Mouse (Mus musculus) neutrophil, adult 65 days (primary cell): ENCODE data around the gene Exosc5. TPM values are rescaled to one million over a fixed set of nuclear protein-coding genes. Genes with fewer than 3 reads are reported as not detected.

Experiments
- total RNA-seq: library from RNA; stranded (reverse); gene quantifications from 2 replicates; pipeline ENCODE4 v1.2.4, GENCODE M21; 2023

The Exosc5 gene
- 22.3 and 26.5 TPM in 2 replicates for total RNA-seq

GRCm38 (mm10) chr7:25658657-25659472 is at the start of gene Exosc5, which contains the start of gene Bckdha:
TSS of gene Exosc5 (plus strand) at chr7:25659164.
TSS of gene Bckdha (minus strand) at chr7:25658981.

GRCm38 (mm10) chr7:25615706-25616011 is 43.3 kb upstream of the Exosc5 start, which contains the start of gene Erich4:
TSS of gene Erich4 (minus strand) at chr7:25615892.

GRCm38 (mm10) chr7:25618865-25619721 is 39.9 kb upstream of the Exosc5 start, which contains the start of gene Dmac2:
TSS of gene Dmac2 (plus strand) at chr7:25619414.

GRCm38 (mm10) chr7:25626509-25627430 is 32.2 kb upstream of the Exosc5 start, which contains the start of gene B3gnt8:
TSS of gene B3gnt8 (plus strand) at chr7:25626654.

GRCm38 (mm10) chr7:25674719-25675300 is 15.8 kb downstream of the Exosc5 start, which contains the start of gene Tmem91:
TSS of gene Tmem91 (minus strand) at chr7:25675166.

GRCm38 (mm10) chr7:25680514-25681258 is 21.7 kb downstream of the Exosc5 start, which contains the start of gene B9d2:
TSS of gene B9d2 (plus strand) at chr7:25680780.

GRCm38 (mm10) chr7:25686680-25687531 is 27.9 kb downstream of the Exosc5 start, which contains the start of gene Tgfb1:
TSS of gene Tgfb1 (plus strand) at chr7:25687002.

GRCm38 (mm10) chr7:25718788-25719417 is 59.9 kb downstream of the Exosc5 start, which contains the start of gene Ccdc97:
TSS of gene Ccdc97 (minus strand) at chr7:25719088.

Other genes with a start within 250 kb of the Exosc5 start
- not detected in 2 replicates for gene Cxcl17, start 246.3 kb upstream of the Exosc5 start, total RNA-seq
- gene Ceacam1, start 181.6 kb upstream of the Exosc5 start, total RNA-seq = 225 and 283 TPM in 2 replicates
- gene Ceacam2, start 119.3 kb upstream of the Exosc5 start, total RNA-seq = 31.1 and 36.1 TPM in 2 replicates
- gene Erich4, start 43.3 kb upstream of the Exosc5 start, total RNA-seq = not detected in 2 replicates
- 22.0 and 31.8 TPM in 2 replicates for gene Dmac2, start 39.8 kb upstream of the Exosc5 start, total RNA-seq
- 14.4 and 15.7 TPM in 2 replicates for gene B3gnt8, start 32.5 kb upstream of the Exosc5 start, total RNA-seq
- 32.4 and 39.2 TPM in 2 replicates for gene Bckdha, start 183 bp upstream of the Exosc5 start, total RNA-seq
- gene Tmem91, start 16.0 kb downstream of the Exosc5 start, total RNA-seq = 1.3 TPM in 1 of 2 replicates, not detected in the other
- gene B9d2, start 21.6 kb downstream of the Exosc5 start, total RNA-seq = 25.7 and 26.9 TPM in 2 replicates
- 140 and 147 TPM in 2 replicates for gene Tgfb1, start 27.8 kb downstream of the Exosc5 start, total RNA-seq
- gene Ccdc97, start 59.9 kb downstream of the Exosc5 start, total RNA-seq = 72.3 and 86.5 TPM in 2 replicates
- gene Hnrnpul1, start 95.6 kb downstream of the Exosc5 start, total RNA-seq = 210 and 238 TPM in 2 replicates
- 1.1 and 2.0 TPM in 2 replicates for gene Axl, start 129.5 kb downstream of the Exosc5 start, total RNA-seq
- gene Cyp2s1, start 157.7 kb downstream of the Exosc5 start, total RNA-seq = not detected in 2 replicates
- not detected in 2 replicates for gene Cyp2b10, start 238.5 kb downstream of the Exosc5 start, total RNA-seq